Mouse (Mus musculus): Measurements from ENCODE around the gene Gm43302.
"Not testable (repeated sequence)": the region's sequence is repeated elsewhere in the genome, so short reads cannot be mapped to it uniquely, and the experiment has no call there.

Gm43302 gene

DNA sequence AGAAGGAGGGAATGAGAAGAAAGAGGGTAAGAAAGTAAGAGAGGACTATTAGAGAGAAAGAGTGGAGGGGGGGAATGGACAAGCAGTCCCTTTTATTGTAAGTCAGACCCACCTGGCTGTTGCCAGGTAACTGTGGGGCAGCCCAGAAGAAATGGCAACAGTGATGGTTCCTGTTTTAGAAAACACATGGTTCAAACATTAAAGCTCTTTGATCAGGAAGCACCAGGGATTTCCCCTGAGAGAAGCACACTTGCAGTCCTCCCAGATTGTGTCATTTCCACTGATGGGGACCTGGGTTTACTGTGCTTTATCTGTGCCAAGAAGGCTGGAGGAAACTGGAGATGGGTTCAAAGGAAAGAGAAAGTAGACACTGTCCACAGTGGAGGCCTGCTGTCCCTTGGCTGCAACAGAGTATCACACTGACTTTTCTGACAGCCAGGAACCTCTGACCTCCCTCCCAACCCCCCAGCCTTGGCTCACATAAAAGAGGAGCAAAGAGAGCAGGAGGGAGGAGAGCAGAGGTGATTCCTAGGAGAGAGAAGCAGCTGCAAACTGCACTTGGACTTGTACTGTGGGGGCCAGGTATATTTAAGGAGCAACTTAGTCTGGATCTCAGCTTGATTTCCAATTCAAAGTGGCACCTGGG is 95.5 kb downstream of the Gm43302 start:
- DNase-seq: not testable (repeated sequence)

- not testable (repeated sequence) for DNase-seq
Observed at GRCm38 (mm10) chr5:105196308-105196707, 97.2 kb downstream of the Gm43302 start.

- DNase-seq: not testable (repeated sequence)
Observed at GRCm38 (mm10) chr5:105192536-105192935, 101.0 kb downstream of the Gm43302 start.

DNA sequence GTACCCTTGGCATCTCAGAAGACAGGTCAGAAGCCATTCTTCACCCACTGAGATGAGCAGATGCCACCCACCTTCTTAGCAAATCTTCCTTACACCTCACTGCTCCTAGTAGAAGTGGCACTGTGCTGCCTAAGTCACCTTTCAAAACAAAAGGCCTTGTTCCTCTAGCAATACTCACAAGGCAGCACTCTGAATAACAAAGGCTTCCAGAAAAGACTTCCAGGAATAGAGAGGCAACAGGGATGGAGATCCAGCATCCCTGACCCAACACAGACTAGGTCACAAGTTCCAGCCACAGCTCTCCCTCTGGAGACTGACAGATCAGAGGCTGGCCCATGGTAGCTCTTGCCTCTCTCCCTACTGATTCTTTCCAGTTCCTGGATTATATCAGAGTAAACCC is 112.0 kb downstream of the Gm43302 start:
- no peak for DNase-seq
